Mouse (Mus musculus) gastrocnemius, postnatal 14 days (tissue): ENCODE results near the gene Pcx. TPM values are rescaled to one million over a fixed set of nuclear protein-coding genes. Genes with fewer than 3 reads are reported as not detected.

Source experiments
- DNase-seq: peaks from one replicate; pipeline ENCODE4 v3.0.0; 2021; ENCODE audit warnings: mixed read lengths
- intact Hi-C: fragments of 180-260 bp; cut with DNase I; formaldehyde crosslinking; loops from one replicate; pipeline ENCODE4 v1.15.1; 2025; ENCODE audit warnings: low total_unique reads
- long read RNA-seq, 2 experiments: library from polyadenylated mRNA; stranded (forward); transcript quantifications; one replicate each; pipeline ENCODE4 v2.0.0; 2021
- total RNA-seq, 2 experiments: library from RNA; stranded (reverse); gene quantifications; 2 replicates each; pipeline ENCODE4 v1.2.3; 2021

Gene Pcx
- total RNA-seq, result 10 to 100 TPM; 16.1 to 17.4 TPM
- long read RNA-seq, experiment 1, full-length matches to known transcripts, result 22 of 31 reads
- long read RNA-seq, experiment 1, partial matches to known transcripts, result 9 of 31 reads
- long read RNA-seq, experiment 1, other reads (novel, unspliced or antisense), result 0 of 31 reads
- long read RNA-seq, experiment 2, full-length matches to known transcripts, result 27 of 40 reads
- long read RNA-seq, experiment 2, partial matches to known transcripts, result 12 of 40 reads
- long read RNA-seq, experiment 2, other reads (novel, unspliced or antisense), result 1 of 40 reads

- intact Hi-C loops, result no loop called here
- DNase-seq, result peak; percentile 99
These were observed at the start of gene Pcx for GRCm38 (mm10) chr19:4509986-4510963. Pcx (plus strand) TSS chr19:4510472.

GRCm38 (mm10) chr19:4461981-4462380, 48.3 kb upstream of the Pcx start:
- DNase-seq, result no peak
- intact Hi-C loops, result no loop called here

- no peak for DNase-seq
- intact Hi-C loops, result no loop called here
These were observed 45.6 kb upstream of the Pcx start for GRCm38 (mm10) chr19:4464666-4465065.

GRCm38 (mm10) chr19:4468363-4468762, 41.9 kb upstream of the Pcx start:
- intact Hi-C loops, result no loop called here
- no peak for DNase-seq

- intact Hi-C loops, result no loop called here
These were observed 36.7 kb upstream of the Pcx start for GRCm38 (mm10) chr19:4473549-4473948.

GRCm38 (mm10) chr19:4474739-4475138, 35.5 kb upstream of the Pcx start:
- intact Hi-C loops, result no loop called here
- no peak for DNase-seq

More at GRCm38 (mm10) chr19:4473549-4473948, 36.7 kb upstream of the Pcx start:
- no peak for DNase-seq

- DNase-seq, result no peak
- intact Hi-C loops, result no loop called here
These were observed 34.9 kb upstream of the Pcx start for GRCm38 (mm10) chr19:4475224-4475925.

- intact Hi-C loops, result no loop called here
- peak; percentile 29 for DNase-seq
These were observed 33.5 kb upstream of the Pcx start for GRCm38 (mm10) chr19:4476601-4477257.

- DNase-seq, result peak; percentile 25
- intact Hi-C loops, result no loop called here
These were observed 32.7 kb upstream of the Pcx start, which contains the start of gene Syt12 for GRCm38 (mm10) chr19:4477345-4478189. Syt12 (minus strand) TSS chr19:4477447.

GRCm38 (mm10) chr19:4478190-4478516, 32.1 kb upstream of the Pcx start:
- no peak for DNase-seq

GRCm38 (mm10) chr19:4480041-4480440, 30.2 kb upstream of the Pcx start:
- no peak for DNase-seq
- intact Hi-C loops, result no loop called here

More at GRCm38 (mm10) chr19:4478190-4478516, 32.1 kb upstream of the Pcx start:
- intact Hi-C loops, result no loop called here

- DNase-seq, result no peak
- intact Hi-C loops, result no loop called here
These were observed 28.9 kb upstream of the Pcx start for GRCm38 (mm10) chr19:4481326-4481725.

GRCm38 (mm10) chr19:4482111-4482859, 28.0 kb upstream of the Pcx start:
- intact Hi-C loops, result no loop called here
- no peak for DNase-seq

GRCm38 (mm10) chr19:4485006-4485405, 25.3 kb upstream of the Pcx start:
- no peak for DNase-seq

GRCm38 (mm10) chr19:4487877-4488276, 22.4 kb upstream of the Pcx start:
- DNase-seq, result no peak
- intact Hi-C loops, result no loop called here

More at GRCm38 (mm10) chr19:4485006-4485405, 25.3 kb upstream of the Pcx start:
- intact Hi-C loops, result no loop called here

- no peak for DNase-seq
- intact Hi-C loops, result no loop called here
These were observed 19.1 kb upstream of the Pcx start for GRCm38 (mm10) chr19:4491080-4491695.

GRCm38 (mm10) chr19:4492526-4493296, 17.6 kb upstream of the Pcx start:
- DNase-seq, result peak; percentile 72
- intact Hi-C loops, result no loop called here
